Mouse (Mus musculus) lung, postnatal 25 days (tissue): ENCODE results near the gene Ctnna3.

ENCODE experiments used
- DNase-seq: peaks from one replicate; pipeline ENCODE4 v3.0.0; 2022; ENCODE audit warnings: low spot score

Gene Ctnna3

GRCm38 (mm10) chr10:63950867-63951266 lies 521.0 kb downstream of the Ctnna3 start:
- DNase-seq, result no peak

DNA sequence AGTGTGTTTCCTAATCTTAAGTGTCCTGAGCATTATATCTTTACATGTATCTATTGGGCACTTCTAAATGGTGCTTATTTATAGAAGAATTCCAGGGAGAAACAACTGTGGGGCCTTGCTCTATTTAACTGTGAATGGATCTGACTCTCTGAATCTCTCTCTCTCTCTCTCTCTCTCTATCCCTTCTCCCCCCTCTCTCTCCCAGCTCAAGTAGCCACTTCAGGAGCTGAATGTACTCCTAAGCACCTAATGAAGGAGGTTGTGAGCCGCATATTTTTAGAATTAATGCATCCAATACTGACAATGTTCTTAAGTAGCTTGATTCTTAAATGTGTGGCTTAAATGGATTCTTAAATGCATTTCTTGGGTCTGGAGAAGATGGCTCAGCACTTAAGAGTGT lies 521.6 kb downstream of the Ctnna3 start:
- peak; percentile 16 for DNase-seq

- DNase-seq, result peak; percentile 39
These were observed 524.5 kb downstream of the Ctnna3 start for GRCm38 (mm10) chr10:63954308-63954930.

- peak; percentile 66 for DNase-seq
These were observed 542.4 kb downstream of the Ctnna3 start for GRCm38 (mm10) chr10:63972300-63972699.

DNA sequence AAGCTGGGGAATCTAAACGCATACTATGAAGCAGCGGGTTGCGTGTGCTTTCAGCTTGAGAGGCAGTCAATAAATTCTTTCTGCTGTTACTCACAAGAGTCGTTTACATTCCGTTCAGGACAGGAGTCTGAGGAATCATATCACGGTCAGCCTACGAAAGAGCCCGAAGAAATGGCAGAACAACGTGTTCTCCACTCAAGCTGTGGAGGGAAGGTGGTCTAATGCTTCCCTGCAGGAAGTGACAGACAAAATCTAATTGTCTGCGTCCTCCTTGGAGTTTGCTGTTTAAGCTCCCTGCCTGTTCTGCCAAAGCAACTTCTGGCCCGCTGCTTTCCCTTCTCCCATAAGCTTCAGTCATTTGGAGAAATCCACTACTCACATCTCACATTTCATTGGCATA lies 548.2 kb downstream of the Ctnna3 start:
- no peak for DNase-seq

GRCm38 (mm10) chr10:63978535-63978934 lies 548.6 kb downstream of the Ctnna3 start:
- no peak for DNase-seq

DNA sequence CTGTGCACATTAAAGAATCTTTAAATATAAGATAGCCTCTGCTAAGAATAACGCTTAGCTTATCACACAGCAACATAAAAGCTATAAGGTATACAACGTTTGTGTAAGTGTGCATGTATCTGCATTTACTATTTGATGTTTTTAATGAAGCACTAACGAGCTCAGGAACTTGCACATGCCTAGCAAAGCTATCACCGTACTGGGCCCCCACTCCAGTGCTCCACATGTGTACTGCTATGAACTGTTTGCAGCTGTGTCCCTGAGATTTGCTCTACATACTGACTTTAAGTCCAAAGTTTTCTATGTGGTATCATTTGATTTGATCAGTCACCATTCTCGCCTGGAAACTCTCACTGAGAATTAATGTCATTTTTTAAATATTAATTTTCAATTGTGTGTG lies 549.1 kb downstream of the Ctnna3 start:
- no peak for DNase-seq

DNA sequence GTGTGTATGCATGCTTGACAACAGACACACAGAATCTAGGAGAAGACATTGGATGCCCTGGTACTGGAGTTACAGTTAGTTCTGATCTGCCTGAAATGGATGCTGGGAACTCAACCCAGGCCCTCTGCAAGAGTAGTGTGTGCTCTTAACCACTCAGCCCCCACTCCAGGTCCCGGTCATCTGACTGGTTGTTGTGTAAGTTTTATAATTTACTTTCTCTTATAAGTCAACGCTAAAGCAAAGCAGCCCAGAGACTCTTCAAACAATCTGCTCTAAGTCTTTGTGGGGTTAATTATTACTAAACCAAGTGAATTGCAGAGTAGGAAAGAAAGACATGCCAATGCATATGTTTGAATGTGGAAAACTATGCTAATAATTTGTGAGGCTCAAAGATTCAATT lies 549.5 kb downstream of the Ctnna3 start:
- peak; percentile 32 for DNase-seq

GRCm38 (mm10) chr10:63985576-63985975 lies 555.7 kb downstream of the Ctnna3 start:
- no peak for DNase-seq

GRCm38 (mm10) chr10:63994251-63994650 lies 564.4 kb downstream of the Ctnna3 start:
- DNase-seq, result no peak

DNA sequence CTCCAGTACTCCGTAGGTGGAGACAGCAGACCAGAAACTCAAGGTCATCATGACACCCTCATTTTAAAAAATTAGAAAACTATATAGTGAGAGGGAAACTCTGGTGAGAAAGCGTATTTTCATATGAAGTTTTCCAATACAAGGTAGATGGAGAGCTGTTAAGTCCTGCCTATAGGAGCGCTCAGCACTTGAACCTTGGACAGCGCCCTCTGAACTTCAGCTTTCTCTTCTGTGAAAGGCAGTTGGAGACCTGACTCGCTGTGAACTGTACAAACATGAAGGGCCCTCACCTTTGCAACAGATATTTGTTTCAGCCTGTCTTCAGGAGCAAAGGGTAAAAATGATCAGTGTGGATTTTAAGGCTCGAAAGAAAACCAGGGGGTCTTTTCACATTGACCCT lies 571.6 kb downstream of the Ctnna3 start:
- no peak for DNase-seq

DNA sequence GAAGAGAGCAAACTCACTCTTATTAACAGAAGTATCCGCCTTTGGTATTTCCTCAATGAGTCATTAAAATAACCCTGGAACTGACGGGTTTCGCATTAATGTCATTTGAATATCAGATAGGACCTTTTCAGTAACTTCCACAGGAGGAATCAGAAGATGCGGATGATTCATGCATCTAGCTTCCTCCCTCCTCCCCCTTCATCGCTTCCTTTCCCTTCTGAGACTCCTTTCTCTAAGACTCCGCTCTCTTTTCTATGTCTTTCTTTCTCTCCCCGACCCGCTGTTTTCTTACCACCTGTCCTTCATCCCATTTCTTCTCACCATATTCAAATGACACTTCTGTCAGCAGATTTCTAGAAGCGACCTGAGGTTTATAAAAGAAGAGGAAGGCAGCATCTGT lies 572.1 kb downstream of the Ctnna3 start:
- no peak for DNase-seq

- no peak for DNase-seq
These were observed 590.4 kb downstream of the Ctnna3 start for GRCm38 (mm10) chr10:64020347-64020746.

GRCm38 (mm10) chr10:64023340-64023739 lies 593.4 kb downstream of the Ctnna3 start:
- no peak for DNase-seq

DNA sequence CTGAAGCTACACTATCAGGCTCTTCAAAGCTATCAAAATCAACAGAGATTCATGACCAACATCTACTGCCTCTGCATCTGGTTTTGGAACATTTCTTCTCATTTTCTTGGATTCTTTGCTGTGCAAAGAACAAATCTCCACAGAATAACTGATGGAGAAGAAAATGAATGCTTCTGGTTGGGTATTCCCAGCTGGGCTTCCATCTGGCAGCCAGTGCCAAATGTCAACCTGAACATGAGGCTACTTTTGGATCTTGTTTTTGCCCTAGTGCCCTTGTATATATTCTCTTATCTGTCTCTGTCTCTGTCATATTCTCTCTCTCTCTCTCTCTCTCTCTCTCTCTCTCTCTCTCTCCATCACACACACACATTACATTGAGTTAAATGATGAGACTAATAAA lies 601.0 kb downstream of the Ctnna3 start:
- DNase-seq, result no peak

GRCm38 (mm10) chr10:64039760-64040535 lies 610.0 kb downstream of the Ctnna3 start:
- no peak for DNase-seq

DNA sequence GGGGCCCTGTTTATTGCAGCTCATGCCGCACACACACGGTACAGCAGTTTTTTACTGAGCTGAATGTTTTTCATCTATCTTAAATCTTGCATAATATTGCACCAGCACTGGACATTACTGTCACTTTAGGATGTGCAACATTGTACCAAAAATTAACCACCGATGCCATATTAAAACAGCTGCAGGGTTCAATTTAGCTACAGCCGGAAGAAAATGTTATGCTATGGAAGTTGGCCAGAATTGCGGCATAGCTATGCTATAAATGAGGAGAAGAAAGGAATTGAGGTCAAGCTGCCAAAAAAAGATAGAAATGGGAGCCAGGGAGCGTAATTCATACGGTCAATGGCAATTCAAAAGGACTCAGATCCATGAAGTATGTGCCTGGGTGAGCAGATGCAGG lies 611.3 kb downstream of the Ctnna3 start:
- no peak for DNase-seq

DNA sequence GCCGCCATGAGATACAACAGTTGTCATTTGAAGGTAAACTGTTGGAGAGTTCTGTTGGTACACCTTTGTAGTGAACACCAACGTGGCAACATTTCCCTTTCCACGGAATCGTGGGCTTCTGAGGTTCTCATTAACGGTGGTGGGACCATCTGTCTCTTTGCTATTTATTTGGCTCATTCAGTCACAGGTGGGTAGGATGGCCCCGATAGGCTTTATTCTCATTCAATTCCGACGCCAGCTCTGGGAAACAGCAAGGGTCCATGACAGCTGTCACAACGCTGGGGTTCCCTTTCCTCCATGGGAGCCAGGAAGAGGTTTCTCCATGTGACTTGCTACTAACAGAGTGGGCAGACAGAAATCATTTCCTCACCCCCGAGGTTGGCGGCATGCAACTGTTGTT lies 612.0 kb downstream of the Ctnna3 start:
- no peak for DNase-seq

DNA sequence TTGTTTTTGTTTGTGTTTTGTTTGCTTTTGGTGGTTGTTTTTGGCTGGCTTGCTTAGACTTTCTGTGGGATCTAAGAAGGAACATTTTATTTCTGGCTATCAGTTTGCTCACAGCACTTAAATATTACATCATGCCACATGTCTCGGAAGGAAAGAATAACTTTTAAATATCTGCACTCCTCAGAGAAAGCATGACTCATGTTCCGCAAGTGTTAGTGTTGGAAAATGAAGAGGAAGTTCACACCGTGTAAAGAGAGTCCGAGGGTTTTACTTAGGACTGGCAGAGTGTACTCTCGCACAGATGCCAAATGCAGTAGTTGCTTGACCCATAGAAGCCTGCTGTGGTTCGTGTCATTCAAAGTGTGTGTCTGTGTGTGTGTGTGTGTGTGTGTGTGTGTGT lies 619.3 kb downstream of the Ctnna3 start:
- peak; percentile 34 for DNase-seq

GRCm38 (mm10) chr10:64049946-64050345 lies 620.0 kb downstream of the Ctnna3 start:
- DNase-seq, result no peak

- DNase-seq, result no peak
These were observed 633.8 kb downstream of the Ctnna3 start for GRCm38 (mm10) chr10:64063704-64064103.

- no peak for DNase-seq
These were observed 646.0 kb downstream of the Ctnna3 start for GRCm38 (mm10) chr10:64075944-64076343.

GRCm38 (mm10) chr10:64076410-64077052 lies 646.6 kb downstream of the Ctnna3 start:
- DNase-seq, result peak; percentile 8
